Mouse (Mus musculus) ES-Bruce4 (cell line): Measurements from ENCODE around the gene Vps8.

Experiments
- CTCF ChIP-seq: IDR thresholded peaks from one replicate; pipeline ENCODE4 v1.8.1; 2011; ENCODE audit warnings: low read depth, low read length
- EP300 ChIP-seq: IDR thresholded peaks from 2 replicates; pipeline ENCODE4 v1.6.1; 2011; ENCODE audit warnings: low read depth, low read length; ENCODE audit not compliant: insufficient read depth

GRCm38 (mm10) chr16:21449890-21450289 is 27.0 kb downstream of the Vps8 start:
- TF ChIP-seq CTCF (no peak), EP300 (no peak)
